Mouse (Mus musculus) spleen, adult 2 months (tissue): ENCODE measurements around the gene Rbm42.

Source experiments
- CTCF ChIP-seq: fragments of 200-500 bp; IDR thresholded peaks from 2 replicates; pipeline ENCODE4 v1.5.1; 2011; ENCODE audit warnings: mild to moderate bottlenecking, inconsistent platforms; ENCODE audit not compliant: insufficient read depth, insufficient read length, insufficient replicate concordance; ENCODE audit errors: extremely low read depth
- POLR2A ChIP-seq: fragments of 200-500 bp; IDR thresholded peaks from 2 replicates; pipeline ENCODE4 v1.6.1; 2011; ENCODE audit warnings: low read depth, low read length, inconsistent platforms

- TF ChIP-seq CTCF (no peak), POLR2A (no peak)
Observed at GRCm38 (mm10) chr7:30618658-30619057, 31.5 kb downstream of the Rbm42 start.
